Mouse (Mus musculus): Measurements from ENCODE around the gene H2-Ab1. TPM values are rescaled to one million over a fixed set of nuclear protein-coding genes. Genes with fewer than 3 reads are reported as not detected.

H2-Ab1 gene
- polyA plus RNA-seq, 1 experiment from 2014 or later: 28.5 TPM

GRCm38 (mm10) chr17:34234926-34235325, 22.6 kb upstream of the H2-Ab1 start:
- ATAC-seq: 0 out of 2 replicates have a peak, but pooled peaks have one; percentile 52
- WGBS: 42% methylated on average over 9 of the region's 9 CpGs

GRCm38 (mm10) chr17:34236691-34237090, 20.8 kb upstream of the H2-Ab1 start:
- Histone ChIP-seq H3K36me3 (ENCODE audit: control insufficient read depth, insufficient read depth, low read length) (no peaks in the 10 kb centered on the region), H3K9ac (ENCODE audit: low read depth, low read length) (no peak overlapping the region), H3K4me1 (ENCODE audit: control insufficient read depth, insufficient read depth, low read length) (no peaks in the 10 kb centered on the region), H3K27me3 (replicated peaks; ENCODE audit: control insufficient read depth, insufficient read depth, low read length) (no peaks in the 10 kb centered on the region), H3K4me3 (ENCODE audit: low read length) (no peak overlapping the region), H3K9me3 (ENCODE audit: control insufficient read depth, low read length) (peaks cover 1% of the 10 kb centered on the region; the same call in 1 of the 2 replicates), H3K4me2 (ENCODE audit: low read depth, low read length) (no peak overlapping the region), H3K27ac (ENCODE audit: low read length) (no peak overlapping the region)
- WGBS: 78% methylated on average over 5 of the region's 5 CpGs
- no peak for ATAC-seq

More at GRCm38 (mm10) chr17:34234926-34235325, 22.6 kb upstream of the H2-Ab1 start:
- Histone ChIP-seq H3K27ac (ENCODE audit: low read length) (no peak overlapping the region), H3K4me3 (ENCODE audit: low read length) (no peak overlapping the region), H3K36me3 (ENCODE audit: control insufficient read depth, insufficient read depth, low read length) (no peaks in the 10 kb centered on the region), H3K4me2 (ENCODE audit: low read depth, low read length) (no peak overlapping the region), H3K9ac (ENCODE audit: low read depth, low read length) (no peak overlapping the region), H3K9me3 (ENCODE audit: control insufficient read depth, low read length) (no peaks in the 10 kb centered on the region), H3K4me1 (ENCODE audit: control insufficient read depth, insufficient read depth, low read length) (no peaks in the 10 kb centered on the region), H3K27me3 (replicated peaks; ENCODE audit: control insufficient read depth, insufficient read depth, low read length) (no peaks in the 10 kb centered on the region)

- Histone ChIP-seq H3K4me1 (ENCODE audit: control insufficient read depth, insufficient read depth, low read length) (no peaks in the 10 kb centered on the region), H3K36me3 (ENCODE audit: control insufficient read depth, insufficient read depth, low read length) (no peaks in the 10 kb centered on the region), H3K27ac (ENCODE audit: low read length) (no peak overlapping the region), H3K4me2 (ENCODE audit: low read depth, low read length) (no peak overlapping the region), H3K27me3 (replicated peaks; ENCODE audit: control insufficient read depth, insufficient read depth, low read length) (no peaks in the 10 kb centered on the region), H3K9ac (ENCODE audit: low read depth, low read length) (no peak overlapping the region), H3K4me3 (ENCODE audit: low read length) (no peak overlapping the region), H3K9me3 (ENCODE audit: control insufficient read depth, low read length) (peaks cover 5% of the 10 kb centered on the region; the same call in 1 of the 2 replicates)
- WGBS: 80% methylated on average over 3 of the region's 3 CpGs
- no peak for ATAC-seq
These were observed 19.7 kb upstream of the H2-Ab1 start for GRCm38 (mm10) chr17:34237741-34238140.

- Histone ChIP-seq H3K9ac (ENCODE audit: low read depth, low read length) (no peak within 1 kb of the TSS), H3K4me3 (ENCODE audit: low read length) (no peak within 1 kb of the TSS), H3K36me3 (ENCODE audit: control insufficient read depth, insufficient read depth, low read length) (no peaks in the 10 kb centered on the region), H3K27ac (ENCODE audit: low read length) (peak within 1 kb of the TSS; percentile 33; the same call in 1 of the 2 replicates), H3K9me3 (ENCODE audit: control insufficient read depth, low read length) (peaks cover 5% of the 10 kb centered on the region; the same call in 1 of the 2 replicates), H3K27me3 (replicated peaks; ENCODE audit: control insufficient read depth, insufficient read depth, low read length) (no peaks in the 10 kb centered on the region), H3K4me2 (ENCODE audit: low read depth, low read length) (no peak within 1 kb of the TSS), H3K4me1 (ENCODE audit: control insufficient read depth, insufficient read depth, low read length) (no peaks in the 10 kb centered on the region)
- ATAC-seq: no peak
- 55% methylated on average over 3 of the region's 3 CpGs for WGBS
These were observed 18.8 kb upstream of the H2-Ab1 start, which contains the start of gene H2-Ob for GRCm38 (mm10) chr17:34238706-34239105. H2-Ob (plus strand) TSS chr17:34238903.

GRCm38 (mm10) chr17:34239601-34240041, 17.9 kb upstream of the H2-Ab1 start:
- Histone ChIP-seq H3K27me3 (replicated peaks; ENCODE audit: control insufficient read depth, insufficient read depth, low read length) (no peaks in the 10 kb centered on the region), H3K27ac (ENCODE audit: low read length) (peak overlapping the region; percentile 33; the same call in 1 of the 2 replicates), H3K9ac (ENCODE audit: low read depth, low read length) (no peak overlapping the region), H3K9me3 (ENCODE audit: control insufficient read depth, low read length) (peaks cover 5% of the 10 kb centered on the region; the same call in 1 of the 2 replicates), H3K4me2 (ENCODE audit: low read depth, low read length) (no peak overlapping the region; the same call in 1 of the 2 replicates), H3K36me3 (ENCODE audit: control insufficient read depth, insufficient read depth, low read length) (no peaks in the 10 kb centered on the region), H3K4me1 (ENCODE audit: control insufficient read depth, insufficient read depth, low read length) (no peaks in the 10 kb centered on the region), H3K4me3 (ENCODE audit: low read length) (no peak overlapping the region)
- ATAC-seq: no peak
- WGBS: 53% methylated on average over 10 of the region's 10 CpGs

GRCm38 (mm10) chr17:34240366-34240765, 17.1 kb upstream of the H2-Ab1 start:
- H3K27ac ChIP-seq (ENCODE audit: low read length): no peak overlapping the region
- H3K27me3 ChIP-seq (replicated peaks; ENCODE audit: control insufficient read depth, insufficient read depth, low read length): no peaks in the 10 kb centered on the region
- WGBS: 61% methylated on average over 3 of the region's 3 CpGs
- H3K9ac ChIP-seq (ENCODE audit: low read depth, low read length): no peak overlapping the region
- no peaks in the 10 kb centered on the region for H3K4me1 ChIP-seq (ENCODE audit: control insufficient read depth, insufficient read depth, low read length)
- peaks cover 5% of the 10 kb centered on the region; the same call in 1 of the 2 replicates for H3K9me3 ChIP-seq (ENCODE audit: control insufficient read depth, low read length)
- no peak overlapping the region for H3K4me2 ChIP-seq (ENCODE audit: low read depth, low read length)
- no peaks in the 10 kb centered on the region for H3K36me3 ChIP-seq (ENCODE audit: control insufficient read depth, insufficient read depth, low read length)
- no peak overlapping the region for H3K4me3 ChIP-seq (ENCODE audit: low read length)
- ATAC-seq: no peak

- H3K27me3 ChIP-seq (replicated peaks; ENCODE audit: control insufficient read depth, insufficient read depth, low read length): no peaks in the 10 kb centered on the region
- H3K4me1 ChIP-seq (ENCODE audit: control insufficient read depth, insufficient read depth, low read length): no peaks in the 10 kb centered on the region
- H3K4me3 ChIP-seq (ENCODE audit: low read length): no peak overlapping the region
- 71% methylated on average over 6 of the region's 6 CpGs for WGBS
- H3K9me3 ChIP-seq (ENCODE audit: control insufficient read depth, low read length): peaks cover 5% of the 10 kb centered on the region; the same call in 1 of the 2 replicates
- H3K9ac ChIP-seq (ENCODE audit: low read depth, low read length): no peak overlapping the region
- H3K27ac ChIP-seq (ENCODE audit: low read length): no peak overlapping the region
- ATAC-seq: no peak
- H3K4me2 ChIP-seq (ENCODE audit: low read depth, low read length): no peak overlapping the region
- H3K36me3 ChIP-seq (ENCODE audit: control insufficient read depth, insufficient read depth, low read length): no peaks in the 10 kb centered on the region
These were observed 16.6 kb upstream of the H2-Ab1 start for GRCm38 (mm10) chr17:34240916-34241315.

- Histone ChIP-seq H3K36me3 (ENCODE audit: control insufficient read depth, insufficient read depth, low read length) (no peaks in the 10 kb centered on the region), H3K9ac (ENCODE audit: low read depth, low read length) (no peak overlapping the region), H3K9me3 (ENCODE audit: control insufficient read depth, low read length) (peaks cover 5% of the 10 kb centered on the region; the same call in 1 of the 2 replicates), H3K4me1 (ENCODE audit: control insufficient read depth, insufficient read depth, low read length) (no peaks in the 10 kb centered on the region), H3K27ac (ENCODE audit: low read length) (no peak overlapping the region), H3K4me2 (ENCODE audit: low read depth, low read length) (no peak overlapping the region), H3K4me3 (ENCODE audit: low read length) (no peak overlapping the region), H3K27me3 (replicated peaks; ENCODE audit: control insufficient read depth, insufficient read depth, low read length) (no peaks in the 10 kb centered on the region; the same call in 1 of the 2 replicates)
- ATAC-seq: no peak
- WGBS: 73% methylated on average over 4 of the region's 4 CpGs
These were observed 12.8 kb upstream of the H2-Ab1 start for GRCm38 (mm10) chr17:34244656-34245055.

GRCm38 (mm10) chr17:34247047-34247446, 10.4 kb upstream of the H2-Ab1 start:
- H3K4me3 ChIP-seq (ENCODE audit: low read length): no peak overlapping the region
- H3K36me3 ChIP-seq (ENCODE audit: control insufficient read depth, insufficient read depth, low read length): no peaks in the 10 kb centered on the region
- H3K4me1 ChIP-seq (ENCODE audit: control insufficient read depth, insufficient read depth, low read length): no peaks in the 10 kb centered on the region
- 88% methylated on average over 3 of the region's 3 CpGs for WGBS
- no peak overlapping the region for H3K4me2 ChIP-seq (ENCODE audit: low read depth, low read length)
- 0 out of 2 replicates have a peak, but pooled peaks cover under 1% of the 10 kb centered on the region for H3K9me3 ChIP-seq (ENCODE audit: control insufficient read depth, low read length)
- no peak overlapping the region for H3K27ac ChIP-seq (ENCODE audit: low read length)
- H3K9ac ChIP-seq (ENCODE audit: low read depth, low read length): no peak overlapping the region
- no peak for ATAC-seq
- H3K27me3 ChIP-seq (replicated peaks; ENCODE audit: control insufficient read depth, insufficient read depth, low read length): no peaks in the 10 kb centered on the region; the same call in 1 of the 2 replicates

GRCm38 (mm10) chr17:34248764-34249163, 8.7 kb upstream of the H2-Ab1 start:
- H3K27ac ChIP-seq (ENCODE audit: low read length): no peak overlapping the region
- no peak overlapping the region for H3K4me3 ChIP-seq (ENCODE audit: low read length)
- H3K9ac ChIP-seq (ENCODE audit: low read depth, low read length): no peak overlapping the region
- H3K9me3 ChIP-seq (ENCODE audit: control insufficient read depth, low read length): no peaks in the 10 kb centered on the region
- H3K4me1 ChIP-seq (ENCODE audit: control insufficient read depth, insufficient read depth, low read length): no peaks in the 10 kb centered on the region
- ATAC-seq: no peak
- no peaks in the 10 kb centered on the region; the same call in 1 of the 2 replicates for H3K27me3 ChIP-seq (replicated peaks; ENCODE audit: control insufficient read depth, insufficient read depth, low read length)
- no peaks in the 10 kb centered on the region for H3K36me3 ChIP-seq (ENCODE audit: control insufficient read depth, insufficient read depth, low read length)
- H3K4me2 ChIP-seq (ENCODE audit: low read depth, low read length): no peak overlapping the region
- 47% methylated on average over 2 of the region's 2 CpGs for WGBS
